Mouse (Mus musculus) midbrain, embryonic 10.5 days (tissue): ENCODE measurements at regions not wholly inside any gene's neighbourhood (a gene's known extent, or its start where the extent isn't known, plus 50 kb on each side); places are given as distances from the start of the nearest gene placed in this dataset.
A peak's percentile ranks its signal among the peaks of the same experiment; 100 is the strongest.
"Not testable (repeated sequence)": the region's sequence is repeated elsewhere in the genome, so short reads cannot be mapped to it uniquely, and the experiment has no call there.

Experiments used
- DNase-seq: peaks from one replicate; pipeline ENCODE4 v3.0.0-alpha.2; 2017; ENCODE audit warnings: low spot score
- H3K27ac ChIP-seq: fragments of 300-500 bp; sonication (generic); replicated peaks from 2 replicates; pipeline ENCODE4 v1.5.1; 2016; ENCODE audit warnings: mild to moderate bottlenecking
- H3K27me3 ChIP-seq: fragments of 300-500 bp; sonication (generic); 2 replicates; pipeline ENCODE4 v1.6.1; 2016; ENCODE audit warnings: low read depth, mild to moderate bottlenecking; ENCODE audit not compliant: poor library complexity, severe bottlenecking
- H3K36me3 ChIP-seq: fragments of 300-500 bp; sonication (generic); 2 replicates; pipeline ENCODE4 v1.6.1; 2016; ENCODE audit warnings: mild to moderate bottlenecking, moderate library complexity
- H3K4me1 ChIP-seq: fragments of 300-500 bp; sonication (generic); 2 replicates; pipeline ENCODE4 v1.6.1; 2016
- H3K4me3 ChIP-seq: fragments of 300-500 bp; sonication (generic); 2 replicates; pipeline ENCODE4 v1.5.1; 2016; ENCODE audit warnings: mild to moderate bottlenecking, moderate library complexity
- H3K9me3 ChIP-seq: fragments of 300-500 bp; sonication (generic); replicated peaks from 2 replicates; pipeline ENCODE4 v1.6.1; 2016; ENCODE audit warnings: mild to moderate bottlenecking
- WGBS: fragments of 180-500 bp; shearing (Covaris S2); methylation state at CpG from one replicate; pipeline ENCODE4 v1.1.7; 2016; 5-methylcytosine and 5-hydroxymethylcytosine counted together

- Histone ChIP-seq H3K4me3 (no peak overlapping the region), H3K27me3 (no peaks in the 10 kb centered on the region), H3K36me3 (no peaks in the 10 kb centered on the region), H3K9me3 (no peaks in the 10 kb centered on the region), H3K27ac (no peak overlapping the region), H3K4me1 (no peaks in the 10 kb centered on the region)
- DNase-seq = no peak
Measured at GRCm38 (mm10) chr3:155662280-155662679, 569.0 kb downstream of the Lrriq3 start.

- DNase-seq = no peak
- Histone ChIP-seq H3K4me3 (no peak overlapping the region), H3K27ac (no peak overlapping the region), H3K36me3 (no peaks in the 10 kb centered on the region), H3K9me3 (no peaks in the 10 kb centered on the region), H3K27me3 (no peaks in the 10 kb centered on the region), H3K4me1 (peaks cover 3% of the 10 kb centered on the region)
- WGBS = 59% methylated on average over 1 of the region's 1 CpGs
Measured at GRCm38 (mm10) chr3:155672558-155672957, 579.3 kb downstream of the Lrriq3 start.

GRCm38 (mm10) chr3:155680200-155680599 is 587.0 kb downstream of the Lrriq3 start:
- Histone ChIP-seq H3K9me3 (no peaks in the 10 kb centered on the region), H3K4me3 (no peak overlapping the region), H3K4me1 (peaks cover 11% of the 10 kb centered on the region), H3K27me3 (no peaks in the 10 kb centered on the region), H3K36me3 (no peaks in the 10 kb centered on the region), H3K27ac (no peak overlapping the region)
- 93% methylated on average over 4 of the region's 4 CpGs for WGBS
- DNase-seq = no peak

- H3K27me3 ChIP-seq = no peaks in the 10 kb centered on the region
- peaks cover 11% of the 10 kb centered on the region for H3K4me1 ChIP-seq
- H3K36me3 ChIP-seq = no peaks in the 10 kb centered on the region
- WGBS = 55% methylated on average over 8 of the region's 8 CpGs
- H3K9me3 ChIP-seq = no peaks in the 10 kb centered on the region
- peak overlapping the region; percentile 33; the same call in 1 of the 2 replicates for H3K27ac ChIP-seq
- no peak overlapping the region for H3K4me3 ChIP-seq
- peak; percentile 11 for DNase-seq
Measured at GRCm38 (mm10) chr3:155682921-155683813, 589.9 kb downstream of the Lrriq3 start.

- 93% methylated on average over 5 of the region's 5 CpGs for WGBS
- Histone ChIP-seq H3K4me3 (no peak overlapping the region), H3K36me3 (no peaks in the 10 kb centered on the region), H3K4me1 (peaks cover 5% of the 10 kb centered on the region), H3K27me3 (no peaks in the 10 kb centered on the region), H3K9me3 (no peaks in the 10 kb centered on the region), H3K27ac (no peak overlapping the region)
- no peak for DNase-seq
Measured at GRCm38 (mm10) chr3:155688358-155688757, 595.1 kb downstream of the Lrriq3 start.

GRCm38 (mm10) chr3:155723011-155723510 is 629.8 kb downstream of the Lrriq3 start:
- no peaks in the 10 kb centered on the region for H3K27me3 ChIP-seq
- H3K36me3 ChIP-seq = no peaks in the 10 kb centered on the region
- no peak overlapping the region for H3K4me3 ChIP-seq
- H3K9me3 ChIP-seq = no peaks in the 10 kb centered on the region
- WGBS = 88% methylated on average over 5 of the region's 5 CpGs
- no peak for DNase-seq
- no peaks in the 10 kb centered on the region for H3K4me1 ChIP-seq
- no peak overlapping the region for H3K27ac ChIP-seq

- Histone ChIP-seq H3K4me3 (no peak overlapping the region), H3K27me3 (no peaks in the 10 kb centered on the region)
Measured at GRCm38 (mm10) chr3:155742421-155742820, 649.2 kb downstream of the Lrriq3 start.

GRCm38 (mm10) chr3:155746601-155747000 is 653.4 kb downstream of the Lrriq3 start:
- WGBS = 44% methylated on average over 1 of the region's 1 CpGs

More at GRCm38 (mm10) chr3:155742421-155742820, 649.2 kb downstream of the Lrriq3 start:
- no peaks in the 10 kb centered on the region for H3K36me3 ChIP-seq
- DNase-seq = no peak
- H3K9me3 ChIP-seq = no peaks in the 10 kb centered on the region
- H3K4me1 ChIP-seq = no peaks in the 10 kb centered on the region
- WGBS = 97% methylated on average over 2 of the region's 2 CpGs
- H3K27ac ChIP-seq = no peak overlapping the region

GRCm38 (mm10) chr3:155747511-155747910 is 654.3 kb downstream of the Lrriq3 start:
- no peaks in the 10 kb centered on the region for H3K27me3 ChIP-seq
- no peak overlapping the region for H3K4me3 ChIP-seq
- DNase-seq = no peak
- H3K9me3 ChIP-seq = no peaks in the 10 kb centered on the region
- no peaks in the 10 kb centered on the region for H3K4me1 ChIP-seq
- no peaks in the 10 kb centered on the region for H3K36me3 ChIP-seq
- H3K27ac ChIP-seq = no peak overlapping the region

More at GRCm38 (mm10) chr3:155746601-155747000, 653.4 kb downstream of the Lrriq3 start:
- not testable (repeated sequence) for DNase-seq, H3K36me3 ChIP-seq, H3K4me3 ChIP-seq, H3K9me3 ChIP-seq, H3K27ac ChIP-seq, H3K4me1 ChIP-seq, H3K27me3 ChIP-seq

GRCm38 (mm10) chr3:155757285-155757684 is 664.1 kb downstream of the Lrriq3 start:
- DNase-seq = no peak
- 92% methylated on average over 3 of the region's 3 CpGs for WGBS
- no peaks in the 10 kb centered on the region for H3K9me3 ChIP-seq
- H3K36me3 ChIP-seq = no peaks in the 10 kb centered on the region
- H3K4me1 ChIP-seq = no peaks in the 10 kb centered on the region
- H3K4me3 ChIP-seq = no peak overlapping the region
- H3K27me3 ChIP-seq = no peaks in the 10 kb centered on the region
- no peak overlapping the region for H3K27ac ChIP-seq

- Histone ChIP-seq H3K4me3 (no peak overlapping the region), H3K36me3 (no peaks in the 10 kb centered on the region), H3K9me3 (no peaks in the 10 kb centered on the region), H3K27ac (no peak overlapping the region), H3K4me1 (no peaks in the 10 kb centered on the region), H3K27me3 (no peaks in the 10 kb centered on the region)
- DNase-seq = no peak
- WGBS = 100% methylated on average over 1 of the region's 1 CpGs
Measured at GRCm38 (mm10) chr3:155776019-155776418, 682.8 kb downstream of the Lrriq3 start.

GRCm38 (mm10) chr3:155777025-155777424 is 683.8 kb downstream of the Lrriq3 start:
- no peaks in the 10 kb centered on the region for H3K27me3 ChIP-seq
- no peak overlapping the region for H3K4me3 ChIP-seq
- H3K27ac ChIP-seq = no peak overlapping the region
- 84% methylated on average over 1 of the region's 1 CpGs for WGBS
- DNase-seq = no peak
- H3K4me1 ChIP-seq = no peaks in the 10 kb centered on the region
- H3K36me3 ChIP-seq = no peaks in the 10 kb centered on the region
- no peaks in the 10 kb centered on the region for H3K9me3 ChIP-seq

- no peaks in the 10 kb centered on the region for H3K27me3 ChIP-seq
- H3K9me3 ChIP-seq = no peaks in the 10 kb centered on the region
- no peak overlapping the region for H3K27ac ChIP-seq
- 82% methylated on average over 2 of the region's 2 CpGs for WGBS
- H3K4me1 ChIP-seq = no peaks in the 10 kb centered on the region
- H3K4me3 ChIP-seq = no peak overlapping the region
- H3K36me3 ChIP-seq = no peaks in the 10 kb centered on the region
- DNase-seq = no peak
Measured at GRCm38 (mm10) chr3:155815693-155816092, 722.5 kb downstream of the Lrriq3 start.
